Mouse (Mus musculus) bone marrow, adult 2 months (tissue): Measurements from ENCODE around the gene Grwd1.

Source experiments
- CTCF ChIP-seq: fragments of 200-500 bp; IDR thresholded peaks from 2 replicates; pipeline ENCODE4 v1.5.1; 2011; ENCODE audit warnings: low read length, control low read depth; ENCODE audit not compliant: control insufficient read depth, insufficient read depth
- POLR2A ChIP-seq: fragments of 200-500 bp; IDR thresholded peaks from 2 replicates; pipeline ENCODE4 v1.6.1; 2011; ENCODE audit warnings: low read depth, mild to moderate bottlenecking, control low read depth, low read length, borderline replicate concordance; ENCODE audit not compliant: control insufficient read depth

DNA sequence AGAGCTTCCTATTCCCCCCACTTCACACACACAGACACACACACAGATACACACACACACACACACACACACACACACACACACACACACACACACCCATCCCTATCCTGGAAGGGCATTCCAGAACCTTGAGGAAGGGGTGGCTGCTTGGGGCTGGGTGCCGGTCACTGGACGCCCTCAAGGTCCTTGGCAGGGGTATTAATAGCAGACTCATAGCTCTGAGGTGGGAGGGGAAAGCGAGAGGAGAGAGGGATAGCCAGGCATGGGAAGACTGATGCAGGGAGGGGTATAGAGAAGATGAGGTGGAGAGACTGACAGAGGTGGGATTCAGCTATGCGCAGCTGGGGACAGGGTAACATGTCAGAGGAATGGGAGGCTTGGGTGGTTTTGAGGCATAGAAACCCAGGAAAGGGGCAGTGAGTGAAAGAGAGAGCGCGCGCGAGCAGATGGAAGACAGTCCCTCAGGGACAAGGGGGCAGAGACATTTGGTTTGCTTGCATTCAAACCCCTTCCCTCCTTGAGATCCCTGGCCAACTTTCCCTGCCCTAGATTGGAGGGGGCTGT, 38.4 kb upstream of the Grwd1 start:
- no peak for TF ChIP-seq POLR2A
- no peak for TF ChIP-seq CTCF
